Mouse (Mus musculus) G1E (cell line): Measurements from ENCODE around the gene Prkag1. TPM values are rescaled to one million over a fixed set of nuclear protein-coding genes. Genes with fewer than 3 reads are reported as not detected.

Experiments
- ATAC-seq: 2 replicates; pipeline ENCODE4 v1.8.0; 2016; ENCODE audit warnings: mild to moderate bottlenecking; ENCODE audit not compliant: insufficient number of reproducible peaks, poor library complexity, low FRiP score, severe bottlenecking; ENCODE audit errors: extremely low read depth
- DNase-seq: peaks from one replicate; pipeline ENCODE4 v3.0.0; 2012; ENCODE audit warnings: low spot score
- H3K27me3 ChIP-seq: 2 replicates; pipeline ENCODE4 v1.6.1; 2012; ENCODE audit warnings: mild to moderate bottlenecking, low read length, inconsistent platforms; ENCODE audit not compliant: insufficient read depth
- H3K36me3 ChIP-seq: replicated peaks from 2 replicates; pipeline ENCODE3; 2012; ENCODE audit warnings: mild to moderate bottlenecking, inconsistent platforms
- H3K4me1 ChIP-seq: 2 replicates; pipeline ENCODE4 v1.6.1; 2012; ENCODE audit warnings: low read depth, low read length, inconsistent platforms, mixed read lengths; ENCODE audit not compliant: insufficient read depth
- H3K4me3 ChIP-seq: 2 replicates; pipeline ENCODE4 v1.5.1; 2012; ENCODE audit warnings: low read depth, mild to moderate bottlenecking, inconsistent platforms, low read length, moderate library complexity, mixed read lengths
- H3K9me3 ChIP-seq: replicated peaks from 2 replicates; pipeline ENCODE4 v1.6.1; 2012; ENCODE audit warnings: inconsistent platforms
- CTCF ChIP-seq: IDR thresholded peaks from 2 replicates; pipeline ENCODE4 v1.5.1; 2012; ENCODE audit warnings: low read depth, low read length, inconsistent platforms, mixed read lengths
- GATA1 ChIP-seq: IDR thresholded peaks from 2 replicates; pipeline ENCODE4 v1.6.1; 2012; ENCODE audit warnings: borderline replicate concordance, low read length, inconsistent platforms, mixed read lengths
- GATA2 ChIP-seq: IDR thresholded peaks from 2 replicates; pipeline ENCODE4 v1.6.1; 2012; ENCODE audit warnings: low read depth, low read length, inconsistent platforms, borderline replicate concordance
- POLR2AphosphoS5 ChIP-seq: IDR thresholded peaks from 2 replicates; pipeline ENCODE4 v1.6.1; 2012; ENCODE audit warnings: low read depth, low read length, inconsistent platforms; ENCODE audit not compliant: insufficient replicate concordance
- TAL1 ChIP-seq: conservative IDR thresholded peaks from 2 replicates; pipeline ENCODE4 v1.6.1; 2012; ENCODE audit warnings: low read depth, low read length, inconsistent platforms, mixed read lengths
- polyA plus RNA-seq: library from polyadenylated mRNA; stranded (reverse); fragments of >175 nt; gene quantifications from 2 replicates; pipeline ENCODE4 v1.2.3, GENCODE M21; 2012
- total RNA-seq, 2 experiments: library from RNA; stranded (forward) in 1 of 2; stranded (reverse) in 1 of 2; fragments of 200-1000 nt in 1 of 2; fragments of >200 nt in 1 of 2; fragmentation: Nextera tagmentation in 1 of 2; gene quantifications; 2 replicates each; pipeline ENCODE4 v1.2.3; 2014 to 2017

Gene Prkag1
- total and polyA plus RNA-seq, 3 experiments = 62.8 to 150 (median 106) TPM

DNA sequence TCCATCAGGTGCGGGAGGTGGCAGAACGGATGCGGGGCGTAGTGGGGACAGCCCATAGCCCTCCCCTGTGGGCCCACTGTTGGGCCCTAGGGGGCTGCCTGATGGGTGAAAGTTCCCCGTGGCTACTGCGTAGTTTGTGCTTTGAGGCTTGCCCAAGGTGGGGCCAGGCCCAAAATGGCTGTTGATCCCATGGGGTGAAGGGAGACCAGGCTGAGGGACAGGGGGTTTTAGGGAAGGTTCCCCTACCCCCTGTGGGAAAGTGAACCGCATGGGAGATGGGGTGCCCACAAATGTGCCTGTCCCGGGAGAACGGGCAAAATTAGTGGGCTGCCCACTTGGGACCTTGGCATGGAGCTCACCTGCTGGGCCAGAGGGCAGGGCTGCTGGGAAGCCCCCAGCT, 20.8 kb upstream of the Prkag1 start:
- H3K4me3 ChIP-seq = no peak overlapping the region
- no peak for ATAC-seq
- peaks cover 25% of the 10 kb centered on the region for H3K4me1 ChIP-seq
- no peaks in the 10 kb centered on the region for H3K9me3 ChIP-seq
- H3K36me3 ChIP-seq = peaks cover 100% of the 10 kb centered on the region
- no peaks in the 10 kb centered on the region for H3K27me3 ChIP-seq
- TF ChIP-seq GATA2 (no peak), TAL1 (no peak)
- no peak for DNase-seq

- Histone ChIP-seq H3K27me3 (no peaks in the 10 kb centered on the region), H3K9me3 (no peaks in the 10 kb centered on the region), H3K4me3 (no peak overlapping the region), H3K4me1 (peaks cover 25% of the 10 kb centered on the region), H3K36me3 (peaks cover 100% of the 10 kb centered on the region)
- TF ChIP-seq GATA1 = no peak
- TF ChIP-seq CTCF = no peak
- no peak for TF ChIP-seq GATA2
- no peak for ATAC-seq
- DNase-seq = no peak
Observed at GRCm38 (mm10) chr15:98851229-98851818, 20.0 kb upstream of the Prkag1 start.

- DNase-seq (no peak), ATAC-seq (no peak)
- Histone ChIP-seq H3K36me3 (peaks cover 100% of the 10 kb centered on the region), H3K9me3 (no peaks in the 10 kb centered on the region), H3K4me1 (peaks cover 25% of the 10 kb centered on the region), H3K4me3 (no peak overlapping the region), H3K27me3 (no peaks in the 10 kb centered on the region)
- no peak for TF ChIP-seq CTCF
- TF ChIP-seq GATA1 = no peak
- no peak for TF ChIP-seq TAL1
- TF ChIP-seq GATA2 = no peak
- TF ChIP-seq POLR2AphosphoS5 = no peak
Observed at GRCm38 (mm10) chr15:98850668-98851067, 19.3 kb upstream of the Prkag1 start.

DNA sequence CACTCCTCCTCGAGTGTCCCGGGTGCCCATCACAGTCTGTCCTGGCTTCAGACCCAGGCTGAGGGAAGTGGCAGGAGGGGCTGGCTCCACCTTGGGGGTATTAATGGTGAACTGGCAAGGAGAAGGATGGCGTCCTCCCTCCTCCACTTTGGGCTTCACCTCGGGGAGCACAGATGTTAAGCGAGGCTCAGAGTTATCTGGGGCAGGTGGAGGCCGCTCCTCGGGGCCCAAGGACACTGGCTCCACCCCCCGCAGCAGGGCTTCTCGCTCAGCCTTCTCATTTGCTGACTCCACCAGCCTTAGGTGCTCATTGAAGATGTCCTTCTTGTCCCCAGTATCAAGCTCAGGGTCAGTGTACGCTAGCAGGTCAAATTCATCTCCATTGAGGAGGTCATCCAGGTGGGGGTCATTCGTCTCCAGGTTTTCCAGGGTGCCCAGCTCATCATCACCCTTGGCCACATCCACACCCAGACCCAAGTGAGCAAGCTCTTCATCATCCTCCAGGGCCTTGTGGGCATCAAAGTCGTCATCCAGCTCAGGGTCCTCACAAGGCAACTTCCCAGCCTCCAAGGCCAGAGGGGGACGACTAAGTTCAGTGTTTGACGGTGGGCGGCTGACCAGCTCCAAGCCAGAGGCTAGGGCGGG, 18.8 kb upstream of the Prkag1 start:
- no peak overlapping the region for H3K4me3 ChIP-seq
- DNase-seq = no peak
- H3K27me3 ChIP-seq = no peaks in the 10 kb centered on the region
- H3K9me3 ChIP-seq = no peaks in the 10 kb centered on the region
- peaks cover 100% of the 10 kb centered on the region for H3K36me3 ChIP-seq
- peaks cover 25% of the 10 kb centered on the region for H3K4me1 ChIP-seq
- ATAC-seq = no peak
- no peak for TF ChIP-seq TAL1
- TF ChIP-seq GATA1 = no peak
- no peak for TF ChIP-seq POLR2AphosphoS5
- TF ChIP-seq GATA2 = no peak
- TF ChIP-seq CTCF = no peak

DNA sequence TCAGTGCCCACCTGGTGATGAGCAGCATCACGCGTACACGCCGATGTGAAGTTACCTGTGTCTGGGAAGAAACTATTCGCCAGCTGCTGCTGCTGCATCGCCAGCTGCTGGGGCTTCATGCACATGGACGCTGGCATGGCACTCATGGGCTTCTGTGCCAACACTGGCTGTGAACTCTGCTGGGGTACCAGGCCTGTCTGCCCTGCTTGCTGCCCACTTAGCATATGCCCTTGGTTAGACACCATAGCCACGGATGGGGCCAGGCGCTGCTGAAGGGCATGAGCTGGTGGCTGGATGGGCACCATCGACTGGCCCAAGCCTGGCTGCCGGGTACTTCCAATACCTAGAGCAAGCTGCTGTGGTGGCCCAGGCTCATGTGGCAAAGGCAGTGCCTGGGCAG, 17.8 kb upstream of the Prkag1 start:
- Histone ChIP-seq H3K4me1 (peaks cover 30% of the 10 kb centered on the region), H3K27me3 (no peaks in the 10 kb centered on the region), H3K9me3 (no peaks in the 10 kb centered on the region), H3K4me3 (no peak overlapping the region; the same call in 1 of the 2 replicates), H3K36me3 (peaks cover 100% of the 10 kb centered on the region)
- TF ChIP-seq GATA1 (no peak), TAL1 (no peak), CTCF (no peak), GATA2 (no peak), POLR2AphosphoS5 (no peak)
- ATAC-seq (no peak), DNase-seq (no peak)

- Histone ChIP-seq H3K36me3 (peaks cover 100% of the 10 kb centered on the region), H3K9me3 (no peaks in the 10 kb centered on the region), H3K4me3 (no peak overlapping the region), H3K27me3 (no peaks in the 10 kb centered on the region), H3K4me1 (peaks cover 36% of the 10 kb centered on the region)
- ATAC-seq (no peak), DNase-seq (no peak)
- TF ChIP-seq GATA1 (no peak), CTCF (no peak), TAL1 (no peak), POLR2AphosphoS5 (no peak), GATA2 (no peak)
Observed at GRCm38 (mm10) chr15:98846140-98846539, 14.8 kb upstream of the Prkag1 start.
